Mouse (Mus musculus): ENCODE data around the gene Palm.

Gene Palm

GRCm38 (mm10) chr10:79798289-79798928 lies 5.0 kb downstream of the Palm start:
- DNase-seq (ENCODE audit: low read depth), result peak; percentile 99

GRCm38 (mm10) chr10:79800508-79800907 lies 7.1 kb downstream of the Palm start:
- no peak for DNase-seq (ENCODE audit: low read depth)

GRCm38 (mm10) chr10:79801837-79802236 lies 8.5 kb downstream of the Palm start:
- no peak for DNase-seq (ENCODE audit: low read depth)

- DNase-seq (ENCODE audit: low read depth), result peak; percentile 78
These were observed 9.1 kb downstream of the Palm start for GRCm38 (mm10) chr10:79802331-79802971.

- DNase-seq (ENCODE audit: low read depth), result no peak
These were observed 10.4 kb downstream of the Palm start for GRCm38 (mm10) chr10:79803716-79804323.

DNA sequence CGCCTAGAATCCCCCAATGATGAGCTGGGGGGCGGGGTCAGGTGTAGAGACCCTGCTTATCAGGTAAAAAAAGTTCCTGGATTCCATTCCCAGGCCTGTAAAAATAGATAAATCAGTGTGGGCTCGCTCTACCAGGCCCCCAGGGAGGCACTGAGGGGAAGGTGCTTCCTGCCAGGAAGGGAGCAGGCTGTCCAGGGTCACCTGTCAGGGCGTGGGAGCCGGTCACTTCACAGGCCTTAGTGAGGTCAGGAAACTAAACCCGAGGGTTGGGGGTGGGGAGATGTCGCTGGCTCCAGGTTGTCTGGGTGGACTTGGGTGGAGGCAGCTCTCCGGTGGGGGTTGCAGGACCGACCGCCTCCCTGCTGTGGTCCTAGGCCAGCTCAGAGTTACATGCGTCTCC lies 12.3 kb downstream of the Palm start:
- no peak for DNase-seq (ENCODE audit: low read depth)

- no peak for DNase-seq (ENCODE audit: low read depth)
These were observed 13.0 kb downstream of the Palm start for GRCm38 (mm10) chr10:79806331-79806730.

GRCm38 (mm10) chr10:79806972-79807371 lies 13.6 kb downstream of the Palm start:
- DNase-seq (ENCODE audit: low read depth), result no peak

GRCm38 (mm10) chr10:79807826-79808225 lies 14.5 kb downstream of the Palm start:
- no peak for DNase-seq (ENCODE audit: low read depth)

DNA sequence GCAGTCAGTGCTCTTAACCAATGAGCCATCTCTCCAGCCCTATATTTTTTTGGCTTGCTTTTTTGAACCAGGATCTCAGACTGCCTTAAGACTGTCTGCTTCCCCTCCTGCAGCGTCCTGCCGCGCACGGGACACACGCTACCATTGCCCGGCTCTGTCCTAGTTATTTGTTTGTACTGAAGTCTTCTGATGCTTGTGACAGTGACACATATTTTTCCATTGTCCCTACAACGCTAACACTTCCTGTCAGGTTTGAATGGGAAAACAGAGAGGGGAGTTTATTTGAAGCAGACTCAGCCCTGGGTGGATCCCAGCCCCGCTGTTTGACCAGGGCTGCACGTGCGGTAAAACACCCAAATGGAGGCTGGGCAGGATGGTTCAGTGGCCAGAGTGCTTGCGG lies 15.4 kb downstream of the Palm start:
- DNase-seq (ENCODE audit: low read depth), result no peak

DNA sequence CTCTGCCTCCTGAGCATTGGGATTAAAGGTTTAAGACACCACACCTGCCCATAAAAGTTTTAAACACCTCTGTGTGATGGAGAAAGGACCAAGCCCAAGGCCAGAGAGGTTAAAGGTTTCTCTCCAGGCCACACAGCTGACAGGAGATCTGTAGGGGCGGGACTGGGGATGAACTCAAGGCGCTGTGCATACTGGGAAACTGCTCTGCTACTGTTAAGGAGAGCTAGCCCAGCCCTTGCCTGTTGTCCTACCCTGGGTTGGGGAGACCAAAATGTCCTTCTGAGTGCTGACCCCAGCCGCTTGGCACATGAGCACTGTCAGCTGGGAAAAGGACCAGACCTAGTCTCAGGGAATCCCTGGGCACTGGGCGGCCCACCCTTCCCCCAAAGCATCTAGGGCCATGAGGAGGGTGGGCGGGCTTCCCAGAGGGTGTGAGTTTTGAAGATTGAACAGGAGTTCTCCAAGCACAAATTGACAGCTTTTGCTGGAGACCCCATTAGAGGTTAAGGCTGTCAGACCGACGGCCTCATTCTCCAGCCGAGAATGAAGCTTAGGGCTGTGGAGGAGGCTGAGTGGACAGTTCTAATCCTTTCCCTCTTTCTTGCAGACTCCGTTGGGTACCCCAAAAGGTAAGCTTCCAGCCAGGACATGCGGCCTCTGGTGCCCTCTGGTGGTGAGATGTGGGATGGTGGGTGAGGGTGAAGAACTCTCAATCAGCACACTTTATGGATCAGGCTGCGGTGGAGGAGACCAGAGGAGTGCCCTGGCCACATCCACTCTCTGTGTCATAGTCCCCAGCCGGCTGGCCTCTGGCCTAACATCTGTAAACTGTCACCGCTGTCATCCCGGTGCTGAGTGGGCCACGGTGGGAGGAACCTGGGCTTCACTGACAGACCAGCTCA lies 18.6 kb downstream of the Palm start:
- peak; percentile 73 for DNase-seq (ENCODE audit: low read depth)

DNA sequence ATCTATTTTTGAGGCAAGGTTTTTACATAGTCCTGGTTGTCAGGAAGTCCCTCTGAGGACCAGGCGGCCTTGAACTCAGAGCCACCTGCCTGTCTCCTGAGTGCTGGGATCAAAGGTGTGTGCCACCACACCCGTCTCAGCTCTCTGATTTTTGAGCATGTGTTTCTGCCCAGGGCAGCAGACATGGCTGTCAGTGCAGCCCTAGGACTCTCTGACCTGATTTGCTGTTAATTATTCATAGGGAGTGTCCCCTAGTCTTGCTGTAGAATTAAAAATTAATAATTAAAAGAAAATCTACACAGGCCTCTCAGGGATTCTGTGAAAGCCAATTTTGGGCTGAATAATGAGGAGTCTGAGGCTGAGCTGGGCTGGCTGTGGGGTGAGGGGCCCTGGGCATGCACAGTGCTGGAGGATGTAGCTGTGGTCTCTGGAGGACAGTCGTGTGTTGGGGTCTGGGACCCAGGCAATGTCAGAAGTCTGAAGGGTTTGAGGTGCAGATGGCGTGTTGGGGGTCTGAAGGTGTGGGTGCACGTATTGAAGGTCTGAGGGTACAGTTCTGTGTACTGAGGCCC lies 21.0 kb downstream of the Palm start:
- DNase-seq (ENCODE audit: low read depth), result no peak

- DNase-seq (ENCODE audit: low read depth), result no peak
These were observed 22.5 kb downstream of the Palm start for GRCm38 (mm10) chr10:79815671-79816494.

DNA sequence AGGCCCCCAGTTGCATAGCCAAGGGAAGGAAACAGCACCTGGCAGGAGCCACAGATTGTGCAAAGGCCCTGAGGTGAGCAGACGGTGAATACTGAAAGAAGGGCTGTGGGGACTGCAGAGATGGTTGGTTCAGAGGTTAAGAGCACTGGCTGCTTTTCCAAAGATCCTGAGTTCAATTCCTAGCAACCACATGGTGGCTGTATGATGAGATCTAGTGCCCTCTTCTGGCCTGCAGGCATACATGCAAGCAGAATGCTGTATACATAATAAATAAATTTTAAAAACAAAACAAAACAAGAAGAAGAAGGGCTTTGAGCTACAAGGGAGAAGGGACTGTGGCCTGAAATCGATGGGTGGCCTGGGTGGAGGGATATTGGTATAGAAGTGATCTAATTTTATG lies 23.7 kb downstream of the Palm start:
- no peak for DNase-seq (ENCODE audit: low read depth)

DNA sequence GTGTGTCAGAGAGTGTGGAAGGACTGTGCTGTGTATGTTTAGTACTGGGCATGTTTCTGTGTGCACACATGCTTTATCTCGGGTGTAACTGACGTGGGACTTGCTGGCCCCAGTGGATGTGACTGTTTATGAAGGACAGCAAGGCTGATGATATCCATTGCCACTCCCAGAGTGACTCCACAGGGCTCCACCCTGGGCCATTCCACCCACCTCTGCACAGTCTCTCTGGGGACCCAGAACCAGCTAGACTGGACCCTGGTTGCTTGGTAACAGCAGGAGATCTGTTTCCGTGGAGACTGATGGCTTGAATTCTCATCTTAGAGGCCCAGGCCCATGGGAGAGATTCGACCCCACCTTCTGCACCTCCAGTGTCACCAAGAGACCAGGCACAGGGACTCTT lies 24.9 kb downstream of the Palm start:
- DNase-seq (ENCODE audit: low read depth), result no peak

DNA sequence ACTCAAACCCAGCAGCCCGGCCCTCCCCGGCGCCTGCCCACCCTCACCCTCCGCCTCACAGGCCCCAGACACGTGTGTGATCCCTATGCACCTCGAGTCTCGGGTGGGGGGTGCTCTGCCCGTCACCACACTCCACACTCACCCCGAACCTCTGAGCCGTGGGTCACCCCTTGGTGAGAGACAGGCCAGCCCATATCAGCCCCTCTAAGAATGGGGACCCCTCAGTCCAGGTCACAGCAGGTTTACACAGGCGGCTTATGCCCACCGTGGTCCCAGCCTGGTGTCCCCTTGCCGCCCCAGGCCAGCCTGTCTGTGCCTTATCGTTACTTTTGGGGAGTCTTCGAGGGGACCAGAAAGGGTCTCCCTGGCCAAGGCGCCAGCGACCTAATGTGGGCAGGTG lies 26.2 kb downstream of the Palm start:
- no peak for DNase-seq (ENCODE audit: low read depth)

DNA sequence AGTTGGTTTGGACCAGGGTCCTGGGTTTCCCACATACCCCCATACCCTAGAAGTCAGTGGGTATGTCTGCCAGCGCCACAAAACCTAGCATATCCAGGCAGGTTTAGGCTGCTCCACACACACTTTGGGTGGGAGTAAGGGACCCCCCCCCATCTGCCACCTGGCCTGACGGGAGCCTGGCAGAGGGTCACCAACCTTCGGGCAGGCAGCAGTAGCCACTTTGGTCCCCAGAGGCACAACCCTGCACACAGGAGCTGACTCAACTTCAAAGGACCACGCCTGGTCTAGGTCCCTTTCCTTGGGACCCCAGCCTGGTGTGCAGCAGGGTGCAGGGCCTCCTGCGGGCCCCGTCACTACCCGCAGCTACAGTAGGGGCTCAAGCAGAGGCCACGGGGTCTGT lies 26.9 kb downstream of the Palm start:
- no peak for DNase-seq (ENCODE audit: low read depth)

DNA sequence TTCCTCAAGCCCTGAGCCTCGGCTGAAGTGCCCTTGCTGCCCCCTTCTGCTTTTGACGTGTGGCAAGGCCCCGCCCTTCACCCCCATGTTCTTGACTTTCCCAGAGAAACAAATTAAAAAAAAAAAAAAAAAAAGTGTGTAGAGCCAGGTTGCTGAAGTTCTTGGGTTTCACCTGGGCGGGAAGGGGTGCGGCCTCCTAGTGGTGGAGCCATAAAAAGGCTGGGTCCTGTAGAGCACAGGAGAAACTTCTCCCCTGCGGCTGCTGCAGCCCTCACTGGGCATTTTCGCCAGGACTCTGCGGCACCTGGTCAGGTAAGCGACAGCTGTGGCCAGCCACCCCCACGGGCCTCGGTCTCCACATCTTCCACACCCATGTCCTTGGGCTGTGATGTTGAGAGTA lies 27.4 kb downstream of the Palm start, which contains the start of gene Misp:
Gene Misp, plus strand, starts transcription at position 208 of the 400 bp plus-strand sequence.
- DNase-seq (ENCODE audit: low read depth), result no peak

GRCm38 (mm10) chr10:79821731-79822130 lies 28.4 kb downstream of the Palm start:
- DNase-seq (ENCODE audit: low read depth), result no peak

GRCm38 (mm10) chr10:79822372-79822771 lies 29.0 kb downstream of the Palm start:
- DNase-seq (ENCODE audit: low read depth), result no peak

DNA sequence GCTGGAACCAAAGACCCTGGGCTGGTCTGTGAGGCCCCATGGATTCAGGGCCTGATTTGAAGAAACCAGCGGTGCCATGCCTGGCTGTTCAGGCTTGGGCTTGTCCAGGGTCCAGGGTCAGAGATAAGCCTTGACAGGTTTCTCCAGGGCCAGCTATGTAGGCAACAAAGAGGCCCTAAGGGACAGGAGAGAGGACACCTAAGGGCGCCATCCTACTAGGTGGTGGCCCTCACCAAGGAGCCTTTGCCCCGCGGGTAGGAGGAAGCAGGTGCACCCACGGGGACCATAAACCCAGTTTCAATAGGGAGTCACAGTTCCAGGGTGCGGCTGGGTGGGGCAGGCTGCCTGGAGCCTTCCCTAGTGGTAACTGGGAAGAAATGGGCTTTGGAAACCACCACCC lies 29.6 kb downstream of the Palm start:
- DNase-seq (ENCODE audit: low read depth), result no peak
